Mouse (Mus musculus): ENCODE measurements around the gene Ptms. TPM values are rescaled to one million over a fixed set of nuclear protein-coding genes. Genes with fewer than 3 reads are reported as not detected.
A peak's percentile ranks its signal among the peaks of the same experiment; 100 is the strongest.

The Ptms gene
- polyA plus RNA-seq, 1 experiment from 2014 or later: 399 TPM

- H3K36me3 ChIP-seq (ENCODE audit: insufficient read depth, low read length): peaks cover 29% of the 10 kb centered on the region
- ATAC-seq (replicated peaks; ENCODE audit: low FRiP score, low read depth): peak; percentile 16
- H3K4me1 ChIP-seq (replicated peaks; ENCODE audit: insufficient read depth, low read length): peaks cover 13% of the 10 kb centered on the region
- DNase-seq (ENCODE audit: low spot score): peak; percentile 85
- peak overlapping the region; percentile 86 for H3K4me3 ChIP-seq (replicated peaks; ENCODE audit: low read depth, low read length)
- H3K9me3 ChIP-seq (replicated peaks; ENCODE audit: low read length): no peaks in the 10 kb centered on the region
- peak; percentile 58 for TF ChIP-seq CTCF (IDR thresholded peaks at IDR 0.05; ENCODE audit: low read depth)
- H3K9ac ChIP-seq (ENCODE audit: low read depth, low read length): peak overlapping the region; percentile 95
- H3K4me2 ChIP-seq (ENCODE audit: low read length): peak overlapping the region; percentile 80
- under 1% methylated on average over 48 of the region's 48 CpGs for WGBS
- H3K27me3 ChIP-seq (ENCODE audit: insufficient read depth, low read length): no peaks in the 10 kb centered on the region
- H3K27ac ChIP-seq: peak overlapping the region; percentile 99
Observed at GRCm38 (mm10) chr6:124931525-124932313, 11.8 kb upstream of the Ptms start.

GRCm38 (mm10) chr6:124930754-124931524, 11.0 kb upstream of the Ptms start, which contains the start of gene Mlf2:
Mlf2 (plus strand) TSS chr6:124931386.
- Histone ChIP-seq H3K27me3 (ENCODE audit: insufficient read depth, low read length) (no peaks in the 10 kb centered on the region), H3K9ac (ENCODE audit: low read depth, low read length) (peak within 1 kb of the TSS; percentile 95), H3K4me2 (ENCODE audit: low read length) (peak within 1 kb of the TSS; percentile 80), H3K4me3 (replicated peaks; ENCODE audit: low read depth, low read length) (peak within 1 kb of the TSS; percentile 86), H3K4me1 (replicated peaks; ENCODE audit: insufficient read depth, low read length) (peaks cover 13% of the 10 kb centered on the region), H3K9me3 (replicated peaks; ENCODE audit: low read length) (no peaks in the 10 kb centered on the region), H3K36me3 (ENCODE audit: insufficient read depth, low read length) (peaks cover 21% of the 10 kb centered on the region; the same call in 1 of the 2 replicates), H3K27ac (peak within 1 kb of the TSS; percentile 99)
- under 1% methylated on average over 59 of the region's 64 CpGs for WGBS
- TF ChIP-seq CTCF (IDR thresholded peaks at IDR 0.05; ENCODE audit: low read depth): peak; percentile 99
- peak; percentile 99 for DNase-seq (ENCODE audit: low spot score)
- ATAC-seq (replicated peaks; ENCODE audit: low FRiP score, low read depth): peak; percentile 93

- peak overlapping the region; percentile 46 for H3K4me2 ChIP-seq (ENCODE audit: low read length)
- ATAC-seq (replicated peaks; ENCODE audit: low FRiP score, low read depth) (no peak), DNase-seq (ENCODE audit: low spot score) (no peak)
- no peaks in the 10 kb centered on the region for H3K9me3 ChIP-seq (replicated peaks; ENCODE audit: low read length)
- TF ChIP-seq CTCF (IDR thresholded peaks at IDR 0.05; ENCODE audit: low read depth): no peak
- H3K4me3 ChIP-seq (replicated peaks; ENCODE audit: low read depth, low read length): no peak overlapping the region
- H3K9ac ChIP-seq (ENCODE audit: low read depth, low read length): no peak overlapping the region
- no peaks in the 10 kb centered on the region for H3K27me3 ChIP-seq (ENCODE audit: insufficient read depth, low read length)
- peaks cover 14% of the 10 kb centered on the region; the same call in 1 of the 2 replicates for H3K36me3 ChIP-seq (ENCODE audit: insufficient read depth, low read length)
- H3K4me1 ChIP-seq (replicated peaks; ENCODE audit: insufficient read depth, low read length): peaks cover 18% of the 10 kb centered on the region
- peak overlapping the region; percentile 87 for H3K27ac ChIP-seq
- WGBS: 17% methylated on average over 1 of the region's 1 CpGs
Observed at GRCm38 (mm10) chr6:124930231-124930630, 10.3 kb upstream of the Ptms start.

GRCm38 (mm10) chr6:124925941-124926340, 6.0 kb upstream of the Ptms start:
- no peak overlapping the region; the same call in 1 of the 2 replicates for H3K4me3 ChIP-seq (replicated peaks; ENCODE audit: low read depth, low read length)
- peak overlapping the region; percentile 40 for H3K4me2 ChIP-seq (ENCODE audit: low read length)
- H3K4me1 ChIP-seq (replicated peaks; ENCODE audit: insufficient read depth, low read length): peaks cover 13% of the 10 kb centered on the region
- WGBS: 34% methylated on average over 5 of the region's 5 CpGs
- peak overlapping the region; percentile 70 for H3K27ac ChIP-seq
- no peak for TF ChIP-seq CTCF (IDR thresholded peaks at IDR 0.05; ENCODE audit: low read depth)
- ATAC-seq (replicated peaks; ENCODE audit: low FRiP score, low read depth): no peak
- peak overlapping the region; percentile 28; the same call in 1 of the 2 replicates for H3K9ac ChIP-seq (ENCODE audit: low read depth, low read length)
- peak; percentile 85 for DNase-seq (ENCODE audit: low spot score)
- no peaks in the 10 kb centered on the region for H3K9me3 ChIP-seq (replicated peaks; ENCODE audit: low read length)
- no peaks in the 10 kb centered on the region for H3K36me3 ChIP-seq (ENCODE audit: insufficient read depth, low read length)
- H3K27me3 ChIP-seq (ENCODE audit: insufficient read depth, low read length): no peaks in the 10 kb centered on the region

- H3K4me3 ChIP-seq (replicated peaks; ENCODE audit: low read depth, low read length): no peak overlapping the region; the same call in 1 of the 2 replicates
- H3K27me3 ChIP-seq (ENCODE audit: insufficient read depth, low read length): no peaks in the 10 kb centered on the region
- peak overlapping the region; percentile 28; the same call in 1 of the 2 replicates for H3K9ac ChIP-seq (ENCODE audit: low read depth, low read length)
- ATAC-seq (replicated peaks; ENCODE audit: low FRiP score, low read depth): no peak
- H3K4me2 ChIP-seq (ENCODE audit: low read length): peak overlapping the region; percentile 40
- no peak for DNase-seq (ENCODE audit: low spot score)
- H3K27ac ChIP-seq: peak overlapping the region; percentile 70; the same call in 1 of the 2 replicates
- WGBS: 19% methylated on average over 12 of the region's 12 CpGs
- H3K9me3 ChIP-seq (replicated peaks; ENCODE audit: low read length): no peaks in the 10 kb centered on the region
- H3K36me3 ChIP-seq (ENCODE audit: insufficient read depth, low read length): no peaks in the 10 kb centered on the region
- peaks cover 15% of the 10 kb centered on the region for H3K4me1 ChIP-seq (replicated peaks; ENCODE audit: insufficient read depth, low read length)
- TF ChIP-seq CTCF (IDR thresholded peaks at IDR 0.05; ENCODE audit: low read depth): peak; percentile 22; the same call in 1 of the 2 replicates
Observed at GRCm38 (mm10) chr6:124925173-124925793, 5.4 kb upstream of the Ptms start.

- no peaks in the 10 kb centered on the region for H3K27me3 ChIP-seq (ENCODE audit: insufficient read depth, low read length)
- no peak for TF ChIP-seq CTCF (IDR thresholded peaks at IDR 0.05; ENCODE audit: low read depth)
- no peaks in the 10 kb centered on the region for H3K36me3 ChIP-seq (ENCODE audit: insufficient read depth, low read length)
- ATAC-seq (replicated peaks; ENCODE audit: low FRiP score, low read depth) (no peak), DNase-seq (ENCODE audit: low spot score) (no peak)
- peak overlapping the region; percentile 99; the same call in 1 of the 2 replicates for H3K27ac ChIP-seq
- no peak overlapping the region for H3K9ac ChIP-seq (ENCODE audit: low read depth, low read length)
- H3K4me2 ChIP-seq (ENCODE audit: low read length): no peak overlapping the region
- peaks cover 21% of the 10 kb centered on the region for H3K4me1 ChIP-seq (replicated peaks; ENCODE audit: insufficient read depth, low read length)
- H3K4me3 ChIP-seq (replicated peaks; ENCODE audit: low read depth, low read length): no peak overlapping the region
- no peaks in the 10 kb centered on the region for H3K9me3 ChIP-seq (replicated peaks; ENCODE audit: low read length)
- WGBS: 62% methylated on average over 4 of the region's 4 CpGs
Observed at GRCm38 (mm10) chr6:124921539-124921938, 1.6 kb upstream of the Ptms start.

Data from kidney, postnatal 0 days (tissue).